Mouse (Mus musculus) E14TG2a.4 (cell line): ENCODE measurements around the gene Kctd2.

ENCODE experiments used
- CTCF ChIP-seq: conservative IDR thresholded peaks from 2 replicates; pipeline ENCODE4 v1.5.1; 2014; ENCODE audit warnings: low read length
- POU5F1 ChIP-seq: IDR thresholded peaks from 2 replicates; pipeline ENCODE4 v1.6.1; 2014; ENCODE audit warnings: low read length, borderline replicate concordance

- TF ChIP-seq CTCF (no peak), POU5F1 (no peak)
Measured at GRCm38 (mm10) chr11:115462243-115462891, 42.4 kb downstream of the Kctd2 start, which contains the start of gene Slc16a5.
